Mouse (Mus musculus) neural tube, embryonic 11.5 days (tissue): ENCODE measurements around the gene Gpat2. TPM values are rescaled to one million over a fixed set of nuclear protein-coding genes. Genes with fewer than 3 reads are reported as not detected.

Source experiments
- ATAC-seq: fragments of 200-750 bp; cut with Nextera tagmentation; 2 replicates; pipeline ENCODE4 v1.8.0; 2017; ENCODE audit warnings: moderate number of reproducible peaks, mild to moderate bottlenecking, moderate TSS enrichment, moderate library complexity; ENCODE audit not compliant: insufficient read depth, low FRiP score, low TSS enrichment
- DNase-seq: peaks from one replicate; pipeline ENCODE4 v3.0.0-alpha.2; 2015; ENCODE audit warnings: low spot score
- H3K27ac ChIP-seq: fragments of 300-500 bp; sonication (generic); 2 replicates; pipeline ENCODE4 v1.5.1; 2014; ENCODE audit warnings: low read depth, mild to moderate bottlenecking, low read length
- H3K27me3 ChIP-seq: fragments of 300-500 bp; sonication (generic); 2 replicates; pipeline ENCODE4 v1.6.1; 2014; ENCODE audit warnings: mild to moderate bottlenecking, low read length, mixed read lengths; ENCODE audit not compliant: control insufficient read depth, insufficient read depth
- H3K36me3 ChIP-seq: fragments of 300-500 bp; sonication (generic); 2 replicates; pipeline ENCODE4 v1.6.1; 2014; ENCODE audit warnings: mild to moderate bottlenecking, low read length, moderate library complexity, mixed read lengths; ENCODE audit not compliant: control insufficient read depth, insufficient read depth
- H3K4me1 ChIP-seq: fragments of 300-500 bp; sonication (generic); 2 replicates; pipeline ENCODE4 v1.6.1; 2014; ENCODE audit warnings: low read length, mixed read lengths; ENCODE audit not compliant: control insufficient read depth, insufficient read depth
- H3K4me2 ChIP-seq: fragments of 300-500 bp; sonication (generic); 2 replicates; pipeline ENCODE4 v1.6.1; 2014; ENCODE audit warnings: low read depth, mild to moderate bottlenecking, moderate library complexity
- H3K4me3 ChIP-seq: fragments of 300-500 bp; sonication (generic); 2 replicates; pipeline ENCODE4 v1.5.1; 2014; ENCODE audit warnings: low read depth, low read length
- H3K9ac ChIP-seq: fragments of 300-500 bp; sonication (generic); 2 replicates; pipeline ENCODE4 v1.6.1; 2014; ENCODE audit warnings: mild to moderate bottlenecking, low read length
- H3K9me3 ChIP-seq: fragments of 300-500 bp; sonication (generic); 2 replicates; pipeline ENCODE4 v1.6.1; 2016; ENCODE audit warnings: low read length; ENCODE audit not compliant: control insufficient read depth
- WGBS: fragments of 180-500 bp; shearing (Covaris S2); extraction: QIAGEN DNeasy Blood & Tissue Kit; methylation state at CpG from one replicate; pipeline ENCODE4 v1.1.7; 2014; 5-methylcytosine and 5-hydroxymethylcytosine counted together
- polyA plus RNA-seq: library from polyadenylated mRNA; unstranded; fragments of >200 nt; fragmentation: Nextera tagmentation; extraction: Ambion mirVana; gene quantifications from 2 replicates; pipeline ENCODE4 v1.2.1, GENCODE M21; 2014

The Gpat2 gene
- polyA plus RNA-seq, 1 experiment from 2014 or later = not detected

- Histone ChIP-seq H3K9me3 (no peaks in the 10 kb centered on the region), H3K4me2 (no peak overlapping the region), H3K27ac (no peak overlapping the region), H3K4me1 (no peaks in the 10 kb centered on the region), H3K36me3 (no peaks in the 10 kb centered on the region), H3K27me3 (no peaks in the 10 kb centered on the region), H3K4me3 (no peak overlapping the region), H3K9ac (no peak overlapping the region)
- ATAC-seq (no peak), DNase-seq (no peak)
- WGBS = 72% methylated on average over 3 of the region's 3 CpGs
Measured at GRCm38 (mm10) chr2:127472279-127472678, 47.3 kb downstream of the Gpat2 start.

- H3K27me3 ChIP-seq = peaks cover 45% of the 10 kb centered on the region
Measured at GRCm38 (mm10) chr2:127479210-127479609, 54.2 kb downstream of the Gpat2 start.

GRCm38 (mm10) chr2:127479763-127480162, 54.8 kb downstream of the Gpat2 start:
- Histone ChIP-seq H3K4me3 (no peak overlapping the region), H3K27ac (no peak overlapping the region), H3K9me3 (no peaks in the 10 kb centered on the region), H3K4me1 (peaks cover 13% of the 10 kb centered on the region), H3K4me2 (no peak overlapping the region), H3K36me3 (no peaks in the 10 kb centered on the region), H3K9ac (no peak overlapping the region), H3K27me3 (peaks cover 48% of the 10 kb centered on the region)
- DNase-seq = peak; percentile 6
- 67% methylated on average over 10 of the region's 10 CpGs for WGBS
- no peak for ATAC-seq

More at GRCm38 (mm10) chr2:127479210-127479609, 54.2 kb downstream of the Gpat2 start:
- Histone ChIP-seq H3K27ac (no peak overlapping the region), H3K4me1 (peaks cover 10% of the 10 kb centered on the region), H3K9ac (no peak overlapping the region), H3K36me3 (no peaks in the 10 kb centered on the region), H3K4me3 (no peak overlapping the region), H3K9me3 (no peaks in the 10 kb centered on the region), H3K4me2 (no peak overlapping the region)
- ATAC-seq (no peak), DNase-seq (no peak)
- 88% methylated on average over 4 of the region's 4 CpGs for WGBS

GRCm38 (mm10) chr2:127481841-127482532, 57.0 kb downstream of the Gpat2 start:
- no peak for ATAC-seq
- Histone ChIP-seq H3K4me2 (peak overlapping the region; percentile 63), H3K9me3 (no peaks in the 10 kb centered on the region), H3K27me3 (peaks cover 52% of the 10 kb centered on the region), H3K9ac (0 out of 2 replicates have a peak overlapping the region, but pooled peaks have one; percentile 6), H3K4me1 (peaks cover 13% of the 10 kb centered on the region), H3K4me3 (peak overlapping the region; percentile 37), H3K27ac (no peak overlapping the region), H3K36me3 (no peaks in the 10 kb centered on the region)
- WGBS = under 1% methylated on average over 58 of the region's 59 CpGs
- peak; percentile 20 for DNase-seq

- Histone ChIP-seq H3K4me1 (peaks cover 13% of the 10 kb centered on the region), H3K9me3 (no peaks in the 10 kb centered on the region), H3K27me3 (peaks cover 52% of the 10 kb centered on the region), H3K4me2 (peak overlapping the region; percentile 63), H3K9ac (0 out of 2 replicates have a peak overlapping the region, but pooled peaks have one; percentile 6), H3K36me3 (no peaks in the 10 kb centered on the region), H3K27ac (no peak overlapping the region), H3K4me3 (peak overlapping the region; percentile 37)
- peak; percentile 39 for DNase-seq
- 0% methylated on average over 18 of the region's 21 CpGs for WGBS
- no peak for ATAC-seq
Measured at GRCm38 (mm10) chr2:127482533-127482911, 57.5 kb downstream of the Gpat2 start.

- WGBS = 1% methylated on average over 20 of the region's 21 CpGs
- H3K4me2 ChIP-seq = peak overlapping the region; percentile 63; the same call in 1 of the 2 replicates
Measured at GRCm38 (mm10) chr2:127483001-127483400, 58.0 kb downstream of the Gpat2 start.

GRCm38 (mm10) chr2:127484476-127485170, 59.6 kb downstream of the Gpat2 start:
- no peak overlapping the region for H3K9ac ChIP-seq
- H3K27ac ChIP-seq = no peak overlapping the region
- H3K9me3 ChIP-seq = no peaks in the 10 kb centered on the region
- no peak overlapping the region for H3K4me3 ChIP-seq
- peaks cover 52% of the 10 kb centered on the region for H3K27me3 ChIP-seq
- H3K4me2 ChIP-seq = peak overlapping the region; percentile 34
- WGBS = 8% methylated on average over 19 of the region's 19 CpGs
- H3K36me3 ChIP-seq = no peaks in the 10 kb centered on the region
- ATAC-seq (peak; percentile 78; the same call in 1 of the 2 replicates), DNase-seq (peak; percentile 83)
- H3K4me1 ChIP-seq = peaks cover 13% of the 10 kb centered on the region

More at GRCm38 (mm10) chr2:127483001-127483400, 58.0 kb downstream of the Gpat2 start:
- Histone ChIP-seq H3K4me1 (peaks cover 13% of the 10 kb centered on the region), H3K27me3 (peaks cover 52% of the 10 kb centered on the region), H3K9ac (no peak overlapping the region), H3K27ac (no peak overlapping the region), H3K4me3 (peak overlapping the region; percentile 37), H3K9me3 (no peaks in the 10 kb centered on the region), H3K36me3 (no peaks in the 10 kb centered on the region)
- ATAC-seq (no peak), DNase-seq (peak; percentile 31)
